Mouse (Mus musculus) bone marrow, adult 2 months (tissue): ENCODE measurements around the gene Zfp13. TPM values are rescaled to one million over a fixed set of nuclear protein-coding genes. Genes with fewer than 3 reads are reported as not detected.

Experiments
- H3K27ac ChIP-seq: fragments of 200-500 bp; 2 replicates; pipeline ENCODE4 v1.5.1; 2012; ENCODE audit warnings: low read depth, mild to moderate bottlenecking, control low read depth, inconsistent platforms, low read length; ENCODE audit not compliant: control insufficient read depth, poor library complexity, insufficient read depth
- H3K4me1 ChIP-seq: fragments of 200-500 bp; 2 replicates; pipeline ENCODE4 v1.6.1; 2011; ENCODE audit warnings: low read length; ENCODE audit not compliant: control insufficient read depth, insufficient read depth
- H3K4me3 ChIP-seq: fragments of 200-500 bp; replicated peaks from 2 replicates; pipeline ENCODE3; 2011; ENCODE audit warnings: mild to moderate bottlenecking, low read depth, low read length, control low read depth; ENCODE audit not compliant: control insufficient read depth
- CTCF ChIP-seq: fragments of 200-500 bp; IDR thresholded peaks from 2 replicates; pipeline ENCODE4 v1.5.1; 2011; ENCODE audit warnings: low read length, control low read depth; ENCODE audit not compliant: control insufficient read depth, insufficient read depth
- POLR2A ChIP-seq: fragments of 200-500 bp; IDR thresholded peaks from 2 replicates; pipeline ENCODE4 v1.6.1; 2011; ENCODE audit warnings: low read depth, mild to moderate bottlenecking, control low read depth, low read length, borderline replicate concordance; ENCODE audit not compliant: control insufficient read depth
- WGBS: fragments of 180-500 bp; shearing (Covaris S2); methylation state at CpG from one replicate; pipeline ENCODE4 v1.1.7; 2018; 5-methylcytosine and 5-hydroxymethylcytosine counted together
- polyA plus RNA-seq: library from polyadenylated mRNA; stranded (reverse); fragments of >200 nt; gene quantifications from 2 replicates; pipeline ENCODE4 v1.2.4, GENCODE M21; 2011; ENCODE audit warnings: low replicate concordance; ENCODE audit not compliant: missing spikeins, insufficient read depth, insufficient read length

Gene Zfp13
- polyA plus RNA-seq, 1 experiment = not detected

GRCm38 (mm10) chr17:23549441-23549840 lies 49.8 kb downstream of the Zfp13 start:
- H3K27ac ChIP-seq = no peak overlapping the region
- peak overlapping the region; percentile 58 for H3K4me3 ChIP-seq
- WGBS = 8% methylated on average over 9 of the region's 9 CpGs
- TF ChIP-seq CTCF (no peak), POLR2A (no peak)
- no peaks in the 10 kb centered on the region; the same call in 1 of the 2 replicates for H3K4me1 ChIP-seq

GRCm38 (mm10) chr17:23548615-23549014 lies 50.7 kb downstream of the Zfp13 start:
- H3K4me1 ChIP-seq = no peaks in the 10 kb centered on the region; the same call in 1 of the 2 replicates
- under 1% methylated on average over 15 of the region's 15 CpGs for WGBS
- peak overlapping the region; percentile 67 for H3K4me3 ChIP-seq
- no peak; the same call in 1 of the 2 replicates for TF ChIP-seq CTCF
- no peak overlapping the region for H3K27ac ChIP-seq

- no peak for TF ChIP-seq CTCF
- no peak for TF ChIP-seq POLR2A
- 67% methylated on average over 11 of the region's 11 CpGs for WGBS
- Histone ChIP-seq H3K27ac (no peak overlapping the region), H3K4me1 (no peaks in the 10 kb centered on the region; the same call in 1 of the 2 replicates), H3K4me3 (no peak overlapping the region)
These were observed 51.4 kb downstream of the Zfp13 start for GRCm38 (mm10) chr17:23547681-23548443.

GRCm38 (mm10) chr17:23546702-23547505 lies 52.4 kb downstream of the Zfp13 start:
- H3K4me3 ChIP-seq = peak overlapping the region; percentile 85

GRCm38 (mm10) chr17:23546333-23546701 lies 53.0 kb downstream of the Zfp13 start:
- H3K4me1 ChIP-seq = no peaks in the 10 kb centered on the region; the same call in 1 of the 2 replicates
- WGBS = 2% methylated on average over 20 of the region's 20 CpGs
- TF ChIP-seq CTCF (no peak), POLR2A (no peak)

More at GRCm38 (mm10) chr17:23546702-23547505, 52.4 kb downstream of the Zfp13 start:
- WGBS = under 1% methylated on average over 42 of the region's 42 CpGs
- Histone ChIP-seq H3K27ac (peak overlapping the region; percentile 52), H3K4me1 (no peaks in the 10 kb centered on the region; the same call in 1 of the 2 replicates)
- no peak for TF ChIP-seq POLR2A
- TF ChIP-seq CTCF = no peak

GRCm38 (mm10) chr17:23545841-23546240 lies 53.4 kb downstream of the Zfp13 start:
- no peak overlapping the region for H3K4me3 ChIP-seq
- WGBS = 49% methylated on average over 6 of the region's 6 CpGs
- TF ChIP-seq CTCF (no peak), POLR2A (no peak)
- no peaks in the 10 kb centered on the region; the same call in 1 of the 2 replicates for H3K4me1 ChIP-seq
- no peak overlapping the region for H3K27ac ChIP-seq

More at GRCm38 (mm10) chr17:23546333-23546701, 53.0 kb downstream of the Zfp13 start:
- peak overlapping the region; percentile 85 for H3K4me3 ChIP-seq
- no peak overlapping the region for H3K27ac ChIP-seq

- Histone ChIP-seq H3K4me3 (no peak overlapping the region), H3K27ac (no peak overlapping the region), H3K4me1 (no peaks in the 10 kb centered on the region; the same call in 1 of the 2 replicates)
- 91% methylated on average over 1 of the region's 1 CpGs for WGBS
- TF ChIP-seq CTCF = no peak
- no peak for TF ChIP-seq POLR2A
These were observed 54.5 kb downstream of the Zfp13 start for GRCm38 (mm10) chr17:23544766-23545165.

- 56% methylated on average over 4 of the region's 4 CpGs for WGBS
- Histone ChIP-seq H3K4me1 (no peaks in the 10 kb centered on the region; the same call in 1 of the 2 replicates), H3K4me3 (no peak overlapping the region), H3K27ac (no peak overlapping the region)
- no peak for TF ChIP-seq CTCF
- TF ChIP-seq POLR2A = no peak
These were observed 55.3 kb downstream of the Zfp13 start for GRCm38 (mm10) chr17:23543983-23544382.
